Mouse (Mus musculus) thymus, postnatal 0 days (tissue): ENCODE data around the gene Olfr1252. TPM values are rescaled to one million over a fixed set of nuclear protein-coding genes. Genes with fewer than 3 reads are reported as not detected.

ENCODE experiments used
- DNase-seq: peaks from one replicate; pipeline ENCODE4 v3.0.0-alpha.2; 2015; ENCODE audit warnings: low spot score
- polyA plus RNA-seq: library from polyadenylated mRNA; unstranded; fragments of >200 nt; fragmentation: Nextera tagmentation; extraction: Ambion mirVana; gene quantifications from 2 replicates; pipeline ENCODE4 v1.2.1, GENCODE M21; 2015

Olfr1252 gene
- polyA plus RNA-seq: not detected in 2 replicates

DNA sequence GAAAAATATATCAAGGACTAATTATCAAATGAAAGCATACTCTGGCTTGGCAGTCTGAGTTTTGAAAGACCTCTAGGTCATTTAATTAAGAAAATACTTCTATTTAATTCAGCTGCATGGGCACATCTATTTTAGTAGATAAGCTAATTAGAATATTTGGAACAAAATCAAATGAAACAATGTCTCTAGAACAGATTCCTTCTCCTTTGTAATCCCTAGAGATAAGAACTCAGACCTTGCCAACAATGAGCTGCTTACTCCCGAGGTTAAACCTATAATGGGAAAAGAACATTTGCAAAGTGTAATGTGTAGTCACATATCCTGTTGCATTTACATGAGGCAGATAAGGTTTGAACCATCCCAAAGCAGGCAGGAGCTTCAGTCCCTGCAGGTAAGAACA is at the start of gene Olfr1252:
Olfr1252 (minus strand) TSS at position 101 of the 400 bp plus-strand sequence.
- DNase-seq: no peak

- no peak for DNase-seq
Observed at GRCm38 (mm10) chr2:89756990-89757389, 32.2 kb upstream of the Olfr1252 start, which contains the start of gene Olfr1253. Gene Olfr1253 (minus strand): TSS chr2:89757090.

DNA sequence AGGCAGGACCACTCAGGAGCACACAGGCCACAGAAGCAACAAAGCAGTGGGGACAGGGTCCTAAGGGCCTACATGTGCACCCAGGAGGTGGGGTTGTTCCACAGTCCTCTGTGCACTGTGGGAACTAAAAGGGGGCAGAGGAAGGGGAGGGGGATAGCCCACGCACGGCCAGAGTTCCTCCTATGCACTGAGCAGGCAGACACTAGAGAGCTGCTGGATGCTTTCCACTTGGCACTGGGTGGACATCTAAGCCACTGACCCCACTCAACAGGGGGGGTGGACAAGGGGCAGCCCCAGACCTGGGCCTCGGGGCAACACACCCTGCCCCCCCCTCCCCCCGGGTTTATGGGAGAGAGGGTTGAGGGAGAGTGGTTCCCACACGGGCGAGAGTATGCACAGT is 32.8 kb downstream of the Olfr1252 start:
- DNase-seq: no peak

GRCm38 (mm10) chr2:89671836-89672235 is 53.0 kb downstream of the Olfr1252 start, which contains the start of gene Olfr1251:
Gene Olfr1251 (minus strand): TSS chr2:89671936.
- DNase-seq: no peak

Other genes with a start within 250 kb of the Olfr1252 start
- gene Olfr1241, start 237.9 kb downstream of the Olfr1252 start, polyA plus RNA-seq: not detected in 2 replicates
- gene Olfr1242, start 226.7 kb downstream of the Olfr1252 start, polyA plus RNA-seq: not detected in 2 replicates
- gene Olfr1243, start 193.5 kb downstream of the Olfr1252 start, polyA plus RNA-seq: not detected in 2 replicates
- not detected in 2 replicates for gene Olfr1245, start 146.6 kb downstream of the Olfr1252 start, polyA plus RNA-seq
- gene Olfr1246, start 131.9 kb downstream of the Olfr1252 start, polyA plus RNA-seq: not detected in 2 replicates
- not detected in 2 replicates for gene Olfr1247, start 110.9 kb downstream of the Olfr1252 start, polyA plus RNA-seq
- gene Olfr1248, start 106.8 kb downstream of the Olfr1252 start, polyA plus RNA-seq: not detected in 2 replicates
- gene Olfr1249, start 90.0 kb downstream of the Olfr1252 start, polyA plus RNA-seq: not detected in 2 replicates
- gene Olfr1250, start 63.5 kb downstream of the Olfr1252 start, polyA plus RNA-seq: not detected in 2 replicates
- not detected in 2 replicates for gene Olfr1251, start 53.1 kb downstream of the Olfr1252 start, polyA plus RNA-seq
- gene Olfr1253, start 32.1 kb upstream of the Olfr1252 start, polyA plus RNA-seq: not detected in 2 replicates
- not detected in 2 replicates for gene Olfr1254, start 68.6 kb upstream of the Olfr1252 start, polyA plus RNA-seq
- not detected in 2 replicates for gene Olfr1255, start 87.0 kb upstream of the Olfr1252 start, polyA plus RNA-seq
- not detected in 2 replicates for gene Olfr1256, start 116.5 kb upstream of the Olfr1252 start, polyA plus RNA-seq
- gene Olfr48, start 123.2 kb upstream of the Olfr1252 start, polyA plus RNA-seq: not detected in 2 replicates
- gene Olfr1257, start 153.4 kb upstream of the Olfr1252 start, polyA plus RNA-seq: not detected in 2 replicates
- not detected in 2 replicates for gene Olfr1258, start 202.3 kb upstream of the Olfr1252 start, polyA plus RNA-seq
- gene Olfr1259, start 223.7 kb upstream of the Olfr1252 start, polyA plus RNA-seq: not detected in 2 replicates
- not detected in 2 replicates for gene Olfr1260, start 249.3 kb upstream of the Olfr1252 start, polyA plus RNA-seq